Mouse (Mus musculus) thymus, postnatal 25 days (tissue): ENCODE results near the gene Tex14.
A peak's percentile ranks its signal among the peaks of the same experiment; 100 is the strongest.
"Not testable (repeated sequence)": the region's sequence is repeated elsewhere in the genome, so short reads cannot be mapped to it uniquely, and the experiment has no call there.

Experiments used
- DNase-seq: peaks from one replicate; pipeline ENCODE4 v3.0.0; 2022

Tex14 gene

DNA sequence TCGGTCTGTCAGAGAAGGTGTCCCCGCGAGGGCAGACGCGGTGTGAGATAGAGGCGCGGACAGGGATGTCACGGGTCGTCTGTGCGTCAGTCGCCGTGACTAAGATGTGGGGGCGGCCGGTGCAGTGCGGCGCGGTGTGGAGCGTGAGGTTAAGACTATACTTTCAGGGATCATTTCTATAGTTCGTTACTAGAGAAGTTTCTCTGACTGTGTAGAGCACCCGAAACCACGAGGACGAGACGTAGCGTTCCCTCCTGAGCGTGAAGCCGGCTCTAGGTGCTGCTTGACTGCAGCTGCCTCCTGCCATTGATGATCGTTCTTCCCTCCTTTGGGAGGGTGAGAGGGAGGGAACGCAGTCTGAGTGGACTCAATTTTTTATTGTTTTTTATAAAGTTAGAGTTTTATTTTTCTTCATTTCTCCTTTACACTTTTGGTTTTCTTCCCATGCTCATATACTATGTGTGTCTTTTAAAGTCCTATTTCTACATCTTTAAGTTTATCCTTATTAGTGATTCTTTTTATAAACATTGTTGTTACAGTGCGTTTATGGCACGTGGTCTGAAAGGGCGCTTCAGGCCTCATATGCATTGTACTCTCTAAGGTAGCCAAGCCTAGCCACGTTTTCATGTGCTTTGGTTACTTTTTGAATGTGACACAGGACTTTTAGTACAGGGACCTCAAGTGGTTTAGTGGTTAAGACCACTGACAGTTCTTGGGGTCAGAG is 43.8 kb downstream of the Tex14 start:
- DNase-seq = peak; percentile 49

DNA sequence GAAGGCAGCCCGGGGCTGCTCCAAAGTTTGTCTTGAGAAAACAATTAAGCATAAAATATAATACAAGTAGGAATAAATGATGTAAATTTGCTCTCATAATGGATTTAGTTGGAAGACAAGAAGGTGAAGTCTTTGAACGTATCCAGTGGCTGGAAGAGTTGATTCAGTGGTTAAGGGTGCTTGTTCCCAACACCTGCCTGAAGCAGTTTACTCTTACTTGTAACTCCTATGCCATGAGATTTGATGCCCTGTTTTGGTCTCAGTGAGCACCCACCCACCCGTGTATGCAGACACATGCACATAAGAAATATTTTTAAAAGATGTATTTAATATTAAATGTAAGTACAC is 44.3 kb downstream of the Tex14 start:
- DNase-seq = no peak

DNA sequence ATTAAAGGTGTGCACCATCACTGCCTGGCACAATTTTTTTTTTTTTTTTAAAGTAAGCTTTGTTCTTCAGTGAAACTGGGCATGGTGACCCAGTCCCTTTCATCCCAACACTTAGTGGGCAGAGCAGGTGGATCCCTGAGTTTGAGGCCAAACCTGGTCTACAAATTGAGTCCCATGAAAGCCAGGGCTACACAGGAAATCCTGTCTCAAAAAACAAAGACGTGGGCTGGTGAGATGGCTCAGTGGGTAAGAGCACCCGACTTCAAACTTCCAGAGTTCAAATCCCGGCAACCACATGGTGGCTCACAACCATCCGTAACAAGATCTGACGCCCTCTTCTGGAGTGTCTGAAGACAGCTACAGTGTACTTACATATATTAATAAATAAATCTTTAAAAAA is 45.0 kb downstream of the Tex14 start:
- not testable (repeated sequence) for DNase-seq

DNA sequence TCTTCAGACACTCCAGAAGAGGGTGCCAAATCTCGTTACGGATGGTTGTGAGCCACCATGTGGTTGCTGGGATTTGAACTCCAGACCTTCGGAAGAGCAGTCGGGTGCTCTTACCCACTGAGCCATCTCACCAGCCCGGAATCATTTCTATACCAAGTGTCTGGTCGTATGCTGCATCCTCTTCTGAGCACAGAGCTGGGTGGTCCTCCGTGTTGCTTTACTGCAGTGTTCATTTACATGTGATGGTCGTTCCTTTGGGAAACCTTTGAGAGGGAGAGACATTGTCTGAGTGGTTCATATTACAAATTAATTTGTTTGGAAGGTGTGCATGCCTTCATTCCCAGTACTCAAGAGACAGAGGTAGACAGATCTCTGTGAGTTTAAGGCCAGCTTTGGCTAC is 47.9 kb downstream of the Tex14 start:
- DNase-seq = not testable (repeated sequence)

DNA sequence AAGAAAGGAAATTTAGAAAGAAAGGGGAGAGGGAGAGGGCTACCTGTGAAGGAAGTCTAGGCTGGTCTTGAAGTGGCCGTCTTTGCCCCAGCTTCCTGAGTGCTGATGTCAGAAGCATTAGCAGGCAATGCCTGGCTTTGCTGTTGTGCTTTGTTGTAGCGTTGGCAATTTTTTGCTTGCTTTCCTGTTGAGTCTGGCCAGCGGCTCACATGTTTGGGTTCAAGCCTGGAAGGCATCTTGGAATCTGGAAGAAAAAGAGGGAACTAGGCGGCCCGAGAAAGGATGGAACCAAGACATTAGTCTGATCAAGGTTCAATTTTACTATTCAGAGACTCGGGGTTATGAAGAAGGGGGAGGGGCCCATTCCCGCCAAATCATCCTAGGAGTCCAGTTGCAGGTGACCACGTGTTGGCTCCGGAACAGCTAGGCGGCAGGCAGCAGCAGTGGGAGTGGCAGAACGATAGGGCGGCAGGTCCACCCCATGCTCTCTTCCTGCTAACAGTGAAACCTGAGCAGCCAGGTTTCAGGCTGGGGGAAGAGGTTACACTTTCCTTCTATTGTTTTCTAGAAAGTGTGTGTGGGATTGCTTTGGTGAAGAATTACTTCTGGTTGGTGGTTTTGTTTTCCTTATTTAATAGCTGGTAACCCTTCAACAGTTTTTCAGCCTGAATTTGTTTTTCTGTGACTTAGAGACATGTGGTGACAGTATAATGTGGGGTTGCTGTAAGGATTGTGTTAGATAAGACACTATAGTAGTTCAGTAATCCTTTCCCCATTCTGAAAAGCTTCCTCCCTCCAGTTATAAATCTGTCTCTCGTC is 48.6 kb downstream of the Tex14 start:
- DNase-seq = no peak

DNA sequence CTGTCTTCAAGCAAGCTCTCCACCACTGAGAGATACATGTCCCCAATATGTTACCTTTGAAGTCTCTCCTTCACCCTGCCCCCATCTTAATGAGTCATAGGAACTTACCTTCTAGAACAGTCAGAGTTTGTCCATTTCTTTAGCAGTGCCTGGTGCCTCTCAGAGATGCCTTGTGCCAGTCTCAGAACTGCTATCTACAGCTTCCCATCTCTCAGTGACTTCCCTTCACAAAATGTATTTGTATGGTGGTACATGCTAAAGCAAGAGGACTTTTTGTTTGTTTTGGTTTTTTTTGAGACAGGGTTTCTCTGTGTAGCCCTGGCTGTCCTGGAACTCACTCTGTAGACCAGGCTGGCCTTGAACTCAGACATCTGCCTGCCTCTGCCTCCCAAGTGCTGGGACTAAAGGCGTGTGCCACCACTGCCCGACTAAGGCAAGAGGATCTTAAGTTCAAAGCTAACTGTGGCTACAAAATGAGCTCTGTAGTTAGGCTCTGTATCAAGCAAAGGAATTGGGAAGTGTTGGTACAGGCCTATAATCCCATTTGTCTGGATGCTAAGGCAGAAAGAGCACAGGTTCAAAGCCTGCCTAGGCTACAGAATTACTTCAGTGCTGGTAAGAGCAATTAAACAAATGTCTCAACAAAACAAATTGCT is 49.3 kb downstream of the Tex14 start:
- DNase-seq = no peak

DNA sequence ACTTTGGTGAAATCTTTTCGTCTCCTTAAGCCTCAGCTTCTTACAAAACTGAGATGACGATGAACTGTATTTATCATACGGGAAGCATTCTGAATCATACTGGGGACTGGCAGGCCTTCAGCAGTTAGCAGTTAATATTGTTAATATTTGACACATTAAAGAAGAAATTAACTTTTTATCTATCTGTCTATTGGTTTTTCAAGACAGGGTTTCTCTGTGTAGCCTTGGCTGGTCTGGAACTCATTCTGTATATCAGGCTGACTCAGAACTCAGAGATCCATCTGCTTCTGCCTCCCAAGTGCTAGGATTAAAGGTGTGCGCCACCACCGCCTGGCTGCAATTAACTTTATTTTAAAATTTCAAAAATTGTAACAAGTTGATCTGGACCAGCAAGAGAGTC is 50.7 kb downstream of the Tex14 start:
- no peak for DNase-seq

DNA sequence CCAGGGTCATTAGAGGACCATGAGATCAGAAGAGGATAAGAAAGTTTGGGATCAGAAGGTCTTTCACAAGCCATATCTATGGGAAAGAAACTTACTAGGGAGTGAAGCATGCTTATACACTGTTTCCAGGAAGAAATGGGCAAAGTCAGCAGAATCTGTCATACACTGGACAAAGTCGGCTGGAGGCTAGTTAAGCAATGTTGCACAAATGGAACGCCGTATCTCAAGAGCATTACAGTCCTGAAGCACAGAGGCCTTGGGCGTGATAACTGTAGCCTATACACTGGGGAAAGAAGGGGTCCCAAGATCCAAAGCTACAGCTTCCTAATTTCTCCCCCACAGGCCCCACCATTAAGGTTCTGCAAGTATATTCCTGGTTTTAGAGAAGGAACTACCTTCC is 51.1 kb downstream of the Tex14 start:
- DNase-seq = no peak

DNA sequence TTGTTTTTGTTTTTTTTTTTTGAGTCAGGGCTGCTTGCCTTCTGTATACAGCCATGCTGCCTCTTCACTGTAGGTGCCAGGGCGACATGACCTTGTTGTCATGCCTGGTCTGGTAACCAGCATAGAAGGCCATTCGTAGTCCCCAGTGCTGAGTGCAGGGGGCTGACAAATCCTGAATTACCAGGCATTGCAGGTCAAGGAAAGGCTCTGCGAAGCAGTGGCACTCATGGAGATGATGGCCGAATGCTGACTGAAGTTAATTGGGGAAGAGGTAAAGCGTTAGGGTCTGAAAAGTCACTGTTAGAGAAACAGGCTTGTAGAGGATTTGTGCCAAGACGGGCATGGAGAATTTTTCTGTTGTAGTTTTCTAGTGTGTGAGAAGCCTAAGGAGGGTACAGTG is 55.7 kb downstream of the Tex14 start:
- no peak for DNase-seq

DNA sequence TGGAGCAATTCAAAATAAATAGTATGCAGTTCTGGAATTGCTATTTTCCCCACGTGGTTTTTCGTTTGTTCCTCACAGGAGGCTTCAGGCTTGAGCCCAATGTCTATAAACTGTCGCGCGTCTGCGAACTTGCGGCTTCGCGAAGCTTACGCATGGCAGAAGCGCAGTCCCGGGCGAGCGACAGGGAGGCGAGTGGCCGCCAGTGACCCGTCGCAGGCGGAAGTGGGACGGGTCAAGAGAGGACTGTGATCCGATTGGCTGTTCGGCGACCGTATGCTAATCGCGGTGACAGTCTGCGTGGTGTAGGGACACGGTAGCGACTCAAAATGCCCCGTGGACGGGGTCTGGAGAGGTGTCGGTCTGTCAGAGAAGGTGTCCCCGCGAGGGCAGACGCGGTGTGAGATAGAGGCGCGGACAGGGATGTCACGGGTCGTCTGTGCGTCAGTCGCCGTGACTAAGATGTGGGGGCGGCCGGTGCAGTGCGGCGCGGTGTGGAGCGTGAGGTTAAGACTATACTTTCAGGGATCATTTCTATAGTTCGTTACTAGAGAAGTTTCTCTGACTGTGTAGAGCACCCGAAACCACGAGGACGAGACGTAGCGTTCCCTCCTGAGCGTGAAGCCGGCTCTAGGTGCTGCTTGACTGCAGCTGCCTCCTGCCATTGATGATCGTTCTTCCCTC is 57.1 kb downstream of the Tex14 start:
- DNase-seq = peak; percentile 81

DNA sequence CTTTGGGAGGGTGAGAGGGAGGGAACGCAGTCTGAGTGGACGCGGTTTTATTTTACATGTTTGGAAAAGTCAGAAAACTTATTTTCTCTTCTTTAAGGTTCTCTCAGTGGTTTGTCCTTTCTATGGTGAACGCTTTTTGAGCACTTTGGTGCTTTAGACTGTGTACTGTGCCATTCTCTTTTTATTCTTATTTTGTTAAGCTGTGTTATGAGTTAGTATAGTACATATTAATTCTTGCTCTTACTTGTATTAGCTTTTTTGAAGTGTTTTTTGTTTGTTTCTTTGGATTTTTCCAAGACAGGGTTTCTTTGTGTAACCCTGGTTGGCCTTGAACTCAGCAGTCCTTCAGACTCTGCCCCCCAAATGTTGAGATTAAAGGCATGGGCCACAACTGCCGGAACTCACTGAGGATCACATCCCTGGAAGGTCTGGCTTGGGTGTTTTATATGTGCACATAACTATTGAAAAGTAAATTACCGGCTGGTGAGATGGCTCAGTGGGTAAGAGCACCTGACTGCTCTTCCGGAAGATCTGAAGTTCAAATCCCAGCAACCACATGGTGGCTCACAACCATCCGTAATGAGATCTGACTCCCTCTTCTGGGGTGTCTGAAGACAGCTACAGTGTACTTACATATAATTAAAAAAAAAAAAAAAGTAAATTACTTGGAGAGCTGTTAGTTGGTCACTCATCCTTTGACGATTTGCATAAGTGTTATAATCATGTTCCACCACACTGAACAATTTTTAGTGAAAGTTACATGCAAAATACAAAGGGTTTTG is 57.8 kb downstream of the Tex14 start:
- peak; percentile 71 for DNase-seq

DNA sequence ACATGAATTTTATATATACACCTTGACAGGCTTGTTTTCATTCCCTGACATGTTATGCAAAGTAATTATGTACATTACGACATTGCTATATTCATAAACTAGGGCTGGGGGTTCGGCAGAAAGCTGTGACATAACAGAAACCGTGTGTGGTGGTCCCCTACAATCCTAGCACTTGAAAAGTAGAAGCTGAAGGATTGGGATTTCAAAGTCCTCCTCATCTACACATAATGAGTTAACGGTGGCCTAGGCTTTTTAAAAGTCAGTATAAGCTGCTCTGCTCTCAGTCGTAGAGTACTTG is 58.3 kb downstream of the Tex14 start:
- DNase-seq = no peak

DNA sequence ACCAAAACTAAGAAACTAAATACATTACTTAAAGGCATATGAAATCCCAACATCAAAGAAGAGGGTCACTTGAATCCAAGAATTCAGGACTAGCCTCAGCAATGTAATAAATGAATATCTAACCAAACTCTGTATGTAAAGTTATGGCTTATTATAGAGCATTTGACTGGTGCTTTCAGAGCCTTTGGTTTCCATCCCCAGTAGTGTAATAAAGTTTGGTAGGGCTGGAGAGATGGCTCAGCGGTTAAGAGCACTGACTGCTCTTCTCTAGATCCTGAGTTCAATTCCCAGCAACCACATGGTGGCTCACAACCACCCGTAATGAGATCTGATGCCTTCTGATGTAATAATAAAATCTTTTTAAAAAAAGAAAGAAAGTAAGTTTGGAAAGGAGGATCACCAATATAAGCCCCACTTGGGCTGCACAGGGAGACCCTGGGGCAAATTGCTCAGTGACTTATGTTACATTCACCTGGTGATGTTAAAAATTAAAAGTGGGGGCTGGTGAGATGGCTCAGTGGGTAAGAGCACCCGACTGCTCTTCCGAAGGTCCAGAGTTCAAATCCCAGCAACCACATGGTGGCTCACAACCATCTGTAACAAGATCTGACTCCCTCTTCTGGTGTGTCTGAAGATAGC is 59.0 kb downstream of the Tex14 start:
- DNase-seq = not testable (repeated sequence)

DNA sequence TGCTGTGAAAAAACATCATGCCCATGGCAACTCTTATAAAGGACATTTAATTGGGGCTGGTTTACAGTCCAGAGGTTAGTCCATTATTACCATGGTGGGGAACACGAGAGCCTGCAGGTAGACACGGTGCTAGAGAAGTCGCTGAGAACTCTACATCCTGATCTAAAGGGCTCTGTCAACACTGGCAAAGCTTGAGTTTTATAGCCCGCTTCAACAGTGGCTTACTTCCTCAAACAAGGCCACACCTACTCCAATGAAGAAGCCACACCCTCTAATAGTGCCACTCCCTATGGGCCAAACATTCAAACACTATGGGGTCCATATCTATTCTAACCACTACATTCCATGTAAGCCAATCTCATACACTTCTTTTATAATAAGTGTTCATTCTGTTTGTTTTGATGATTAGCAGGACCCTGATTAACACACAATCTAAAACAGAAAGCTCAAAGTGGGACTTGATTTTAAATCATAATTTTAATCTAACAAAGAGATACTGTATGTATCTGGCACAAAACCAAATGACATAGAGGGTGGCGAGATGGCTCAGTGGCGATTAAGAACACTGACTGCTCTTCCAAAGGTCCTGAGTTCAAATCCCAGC is 61.2 kb downstream of the Tex14 start:
- no peak for DNase-seq

DNA sequence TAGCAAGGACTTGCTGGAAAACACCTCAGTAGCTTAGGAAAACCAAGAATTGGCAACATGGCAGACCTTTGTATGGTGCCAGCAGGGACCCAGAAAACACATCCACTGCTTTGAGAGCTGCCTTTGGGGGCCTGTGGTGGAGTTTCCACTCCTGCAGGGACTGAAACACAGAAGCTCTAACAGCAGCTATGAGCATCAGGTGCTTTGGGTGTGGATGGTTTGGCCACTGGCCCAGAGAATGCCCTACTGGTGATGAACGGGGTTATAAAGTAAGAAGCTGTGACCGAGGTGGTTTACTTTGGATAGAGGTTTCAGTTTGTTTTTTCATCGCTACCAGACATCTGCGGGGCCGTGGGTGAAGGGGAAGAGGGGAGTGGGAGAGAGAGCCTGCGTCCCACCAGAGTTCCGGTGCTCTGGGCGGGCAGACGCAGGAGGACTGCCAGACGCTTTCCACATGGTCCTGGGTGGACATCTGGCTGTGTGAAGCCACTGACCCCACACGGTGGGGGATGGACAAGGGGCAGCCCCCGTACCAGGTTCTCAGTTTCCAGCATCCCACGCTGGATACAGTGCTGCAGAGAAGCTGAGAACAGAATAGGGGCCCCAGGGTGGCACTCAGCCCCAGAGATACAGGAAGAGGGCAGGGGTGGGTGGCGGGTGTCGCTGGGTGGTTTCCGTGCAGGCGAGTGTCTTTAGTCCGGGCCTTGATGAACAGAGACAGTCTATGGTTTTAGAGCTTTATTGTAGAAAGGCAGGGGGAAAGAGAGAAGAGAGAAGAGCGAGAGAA is 62.8 kb downstream of the Tex14 start:
- peak; percentile 84 for DNase-seq

DNA sequence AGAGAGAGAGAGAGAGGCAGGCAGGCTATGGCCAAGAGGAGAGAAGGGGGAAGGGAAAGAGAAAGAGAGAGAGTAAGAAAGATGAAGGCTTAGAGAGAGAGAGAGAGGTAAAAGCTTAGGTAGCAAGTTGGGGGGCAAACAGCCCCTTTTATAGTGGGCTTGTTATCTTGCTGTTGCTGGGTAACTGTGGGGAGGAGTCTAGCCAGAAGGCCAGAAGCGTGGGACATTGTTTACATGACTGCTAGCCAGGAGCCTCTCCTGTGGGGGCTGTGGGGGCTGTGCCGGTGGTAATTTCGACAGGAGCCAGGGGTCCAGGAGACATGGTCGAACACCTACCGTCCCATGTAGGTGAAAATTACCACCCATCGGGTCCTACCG is 63.4 kb downstream of the Tex14 start:
- DNase-seq = peak; percentile 38

DNA sequence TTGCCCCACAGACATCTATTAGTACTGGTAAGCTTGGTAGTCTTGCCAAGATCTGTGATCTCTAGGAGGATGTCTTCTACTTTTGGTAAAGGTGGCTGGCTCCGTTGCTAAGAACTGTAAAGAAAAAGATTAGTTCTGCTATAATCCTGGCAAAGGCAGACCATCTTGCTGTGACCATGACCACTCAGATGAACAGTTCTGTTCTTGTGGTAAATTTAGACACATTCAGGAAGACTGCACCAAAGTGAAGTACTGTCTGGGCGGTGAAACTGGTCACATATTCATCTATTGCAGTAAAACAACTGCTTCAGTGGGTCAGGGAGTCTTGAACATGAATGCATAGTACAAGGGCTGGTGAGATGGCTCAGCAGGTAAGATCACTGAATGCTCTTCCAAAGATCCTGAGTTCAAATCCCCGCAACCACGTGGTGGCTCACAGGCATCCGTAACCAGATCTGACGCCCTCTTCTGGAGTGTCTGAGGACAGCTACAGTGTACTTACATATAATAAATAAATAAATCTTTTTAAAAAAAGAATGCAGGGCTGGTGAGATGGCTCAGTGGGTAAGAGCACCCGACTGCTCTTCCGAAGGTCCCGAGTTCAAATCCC is 63.9 kb downstream of the Tex14 start:
- no peak for DNase-seq

DNA sequence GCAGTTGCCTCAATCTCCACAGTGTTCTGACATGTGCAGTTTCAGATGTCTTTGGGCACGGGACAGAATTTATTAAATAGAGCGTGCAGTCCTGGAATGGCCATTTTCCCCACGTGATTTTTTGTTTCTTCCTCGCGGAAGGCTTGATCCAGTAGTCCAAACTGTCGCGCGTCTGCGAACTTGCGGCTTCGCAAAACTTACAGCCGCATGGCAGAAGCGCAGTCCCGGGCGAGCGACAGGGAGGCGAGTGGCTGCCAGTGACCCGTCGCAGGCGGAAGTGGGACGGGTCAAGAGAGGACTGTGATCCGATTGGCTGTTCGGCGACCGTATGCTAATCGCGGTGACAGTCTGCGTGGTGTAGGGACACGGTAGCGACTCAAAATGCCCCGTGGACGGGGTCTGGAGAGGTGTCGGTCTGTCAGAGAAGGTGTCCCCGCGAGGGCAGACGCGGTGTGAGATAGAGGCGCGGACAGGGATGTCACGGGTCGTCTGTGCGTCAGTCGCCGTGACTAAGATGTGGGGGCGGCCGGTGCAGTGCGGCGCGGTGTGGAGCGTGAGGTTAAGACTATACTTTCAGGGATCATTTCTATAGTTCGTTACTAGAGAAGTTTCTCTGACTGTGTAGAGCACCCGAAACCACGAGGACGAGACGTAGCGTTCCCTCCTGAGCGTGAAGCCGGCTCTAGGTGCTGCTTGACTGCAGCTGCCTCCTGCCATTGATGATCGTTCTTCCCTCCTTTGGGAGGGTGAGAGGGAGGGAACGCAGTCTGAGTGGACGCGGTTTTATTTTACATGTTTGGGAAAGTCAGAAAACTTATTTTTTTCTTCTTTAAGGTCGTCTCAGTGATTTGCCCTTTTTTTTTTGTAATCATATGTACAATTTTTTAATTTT is 66.2 kb downstream of the Tex14 start:
- DNase-seq = peak; percentile 71

DNA sequence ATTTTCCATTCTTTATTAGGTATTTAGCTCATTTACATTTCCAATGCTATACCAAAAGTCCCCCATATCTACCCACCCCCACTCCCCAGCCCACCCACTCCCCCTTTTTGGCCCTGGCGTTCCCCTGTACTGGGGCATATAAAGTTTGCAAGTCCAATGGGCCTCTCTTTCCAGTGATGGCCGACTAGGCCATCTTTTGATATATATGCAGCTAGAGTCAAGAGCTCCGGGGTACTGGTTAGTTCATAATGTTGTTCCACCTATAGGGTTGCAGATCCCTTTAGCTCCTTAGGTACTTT is 66.8 kb downstream of the Tex14 start:
- not testable (repeated sequence) for DNase-seq

DNA sequence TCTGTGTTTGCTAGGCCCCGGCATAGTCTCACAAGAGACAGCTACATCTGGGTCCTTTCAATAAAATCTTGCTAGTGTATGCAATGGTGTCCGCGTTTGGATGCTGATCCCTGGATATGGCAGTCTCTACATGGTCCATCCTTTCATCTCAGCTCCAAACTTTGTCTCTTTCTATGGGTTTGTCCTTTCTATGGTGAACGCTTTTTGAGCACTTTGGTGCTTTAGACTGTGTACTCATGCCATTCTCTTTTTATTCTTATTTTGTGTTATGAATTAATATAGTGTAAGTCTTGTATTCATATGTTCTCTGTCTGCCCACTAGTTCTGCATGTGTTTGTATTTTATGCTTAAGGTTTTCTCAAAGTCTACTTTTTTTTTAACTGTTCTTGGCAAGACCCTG is 67.2 kb downstream of the Tex14 start:
- DNase-seq = not testable (repeated sequence)
